Mouse (Mus musculus): ENCODE measurements at regions not wholly inside any gene's neighbourhood (a gene's known extent, or its start where the extent isn't known, plus 50 kb on each side); places are given as distances from the start of the nearest gene placed in this dataset.
A peak's percentile ranks its signal among the peaks of the same experiment; 100 is the strongest.
"Not testable (repeated sequence)": the region's sequence is repeated elsewhere in the genome, so short reads cannot be mapped to it uniquely, and the experiment has no call there.

DNA sequence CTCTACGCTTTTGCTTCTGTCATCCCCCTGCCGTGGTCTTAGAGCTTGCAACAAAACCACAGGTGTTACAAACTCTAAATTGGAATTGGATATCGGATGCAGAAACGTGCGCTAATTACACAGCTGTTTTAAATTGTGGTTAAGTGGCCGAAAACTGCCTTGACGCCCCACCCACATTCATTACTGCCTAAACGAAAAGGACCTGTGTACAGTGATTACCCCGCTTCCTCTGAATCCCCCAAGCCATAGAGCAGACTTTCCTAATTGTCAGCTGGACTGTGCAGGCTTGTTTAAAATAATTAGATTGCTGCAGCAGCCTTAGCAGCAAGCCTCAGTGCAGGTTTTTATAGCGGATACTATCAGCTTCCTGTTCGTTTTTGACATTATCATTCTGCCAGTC is 94.7 kb downstream of the Cxxc4 start:
- DNase-seq (ENCODE audit: low spot score) = peak; percentile 27

DNA sequence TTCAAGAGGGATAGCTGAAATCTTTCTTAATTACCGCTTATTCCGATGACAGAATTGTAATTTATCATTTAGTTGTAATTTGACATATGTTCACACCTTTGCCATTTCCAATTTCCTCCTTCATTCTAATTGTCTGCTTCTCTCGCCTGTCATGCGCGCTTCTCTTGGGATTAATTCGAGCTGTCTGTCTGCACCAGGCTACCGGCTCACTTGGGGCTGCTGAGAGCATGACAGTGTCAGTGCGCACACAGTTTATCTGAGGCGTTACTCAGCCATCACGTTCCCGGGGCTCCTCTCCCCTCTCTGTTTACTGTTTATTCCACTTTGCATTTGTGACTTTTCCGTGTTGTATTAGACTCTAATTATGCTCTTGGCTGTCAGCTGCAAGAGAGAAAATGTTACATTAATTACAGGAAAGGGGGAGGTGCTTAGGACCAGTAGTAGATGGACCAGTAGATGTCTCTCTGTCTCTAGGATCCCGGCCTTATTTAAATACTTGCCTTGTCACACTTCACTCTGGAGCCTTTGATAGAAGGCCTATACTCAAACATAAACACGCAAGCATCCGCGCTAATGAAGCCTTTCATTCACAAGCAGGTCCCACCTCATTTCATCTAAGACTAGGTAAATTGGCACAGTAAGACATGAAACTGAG is 95.3 kb downstream of the Cxxc4 start:
- peak; percentile 24 for DNase-seq (ENCODE audit: low spot score)

DNA sequence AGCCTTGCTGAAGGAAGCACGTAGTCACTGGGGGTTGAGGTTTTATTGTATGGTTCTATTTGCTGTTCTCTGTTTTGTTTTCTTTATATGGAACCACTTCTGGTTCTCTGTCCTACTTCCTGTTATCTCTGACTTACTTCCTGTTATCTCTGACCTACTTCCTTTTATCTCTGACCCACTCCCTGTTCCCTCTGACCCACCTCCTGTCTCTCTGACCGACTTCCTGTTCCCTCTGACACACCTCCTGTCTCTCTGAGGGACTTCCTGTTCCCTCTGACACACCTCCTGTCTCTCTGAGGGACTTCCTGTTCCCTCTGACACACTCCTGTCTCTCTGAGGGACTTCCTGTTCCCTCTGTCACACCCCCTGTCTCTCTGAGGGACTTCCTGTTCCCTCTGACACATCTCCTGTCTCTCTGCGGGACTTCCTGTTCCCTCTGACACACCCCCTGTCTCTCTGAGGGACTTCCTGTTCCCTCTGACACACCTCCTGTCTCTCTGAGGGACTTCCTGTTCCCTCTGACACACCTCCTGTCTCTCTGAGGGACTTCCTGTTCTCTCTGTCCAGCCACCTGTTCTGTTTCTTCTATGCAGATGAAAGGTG is 102.9 kb downstream of the Cxxc4 start:
- DNase-seq (ENCODE audit: low spot score) = not testable (repeated sequence)

DNA sequence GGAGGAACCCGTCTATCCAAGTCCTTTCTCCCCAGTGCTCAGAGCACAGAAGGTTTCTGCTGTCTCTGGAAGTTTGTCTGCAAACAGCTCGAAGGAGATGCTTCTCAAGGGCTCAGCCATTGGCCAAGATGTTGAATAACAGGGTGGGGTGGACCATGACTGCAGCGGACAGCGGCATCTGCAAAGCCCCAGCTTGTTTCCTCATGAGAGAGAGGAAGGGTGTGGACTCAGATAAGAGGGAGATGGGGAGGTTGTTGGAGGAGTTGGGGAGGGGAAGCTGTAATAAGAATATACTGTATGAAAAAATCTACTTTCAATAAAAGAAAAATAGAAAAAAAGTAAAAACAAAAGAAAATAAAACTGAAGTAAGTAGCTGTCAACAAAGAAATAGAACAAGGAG is 129.7 kb downstream of the Cxxc4 start:
- DNase-seq (ENCODE audit: low spot score) = no peak

DNA sequence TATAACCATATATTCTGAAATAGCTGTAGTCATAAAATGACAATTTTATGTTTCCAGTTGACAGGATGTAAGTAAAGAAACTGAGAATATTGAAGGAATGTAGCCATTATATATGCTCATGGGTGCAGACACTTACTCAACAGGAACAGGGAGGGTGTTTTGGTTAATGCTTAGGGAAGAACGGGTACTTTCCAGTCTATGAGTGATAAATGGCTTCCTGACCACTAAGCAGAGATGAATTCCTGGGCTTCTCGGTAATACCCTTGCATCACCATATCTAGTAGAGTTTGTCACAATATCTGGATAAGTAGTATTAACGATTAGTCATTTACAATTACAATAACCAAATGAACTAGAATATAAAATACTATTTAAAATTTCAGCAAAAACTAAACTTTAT is 130.5 kb downstream of the Cxxc4 start:
- no peak for DNase-seq (ENCODE audit: low spot score)

DNA sequence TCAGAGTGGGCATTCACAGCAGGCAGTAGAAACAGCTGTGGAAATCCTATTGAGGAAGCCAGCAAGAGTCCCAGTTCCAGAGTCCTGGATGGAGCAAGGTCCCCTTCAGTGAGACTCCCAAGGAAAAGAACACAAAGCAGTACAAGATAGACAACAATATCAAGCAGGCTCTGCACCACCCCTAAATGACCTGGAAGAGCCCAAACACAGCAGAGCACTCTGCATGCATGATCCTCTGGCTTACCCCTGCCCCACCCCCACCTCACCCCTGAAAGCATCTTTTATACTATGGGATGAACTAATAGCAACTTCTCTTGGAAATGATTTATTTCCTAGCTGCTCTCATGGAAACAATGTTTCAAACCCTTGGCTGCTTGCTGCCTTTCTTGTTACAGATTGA is 132.3 kb downstream of the Cxxc4 start:
- peak; percentile 14 for DNase-seq (ENCODE audit: low spot score)

DNA sequence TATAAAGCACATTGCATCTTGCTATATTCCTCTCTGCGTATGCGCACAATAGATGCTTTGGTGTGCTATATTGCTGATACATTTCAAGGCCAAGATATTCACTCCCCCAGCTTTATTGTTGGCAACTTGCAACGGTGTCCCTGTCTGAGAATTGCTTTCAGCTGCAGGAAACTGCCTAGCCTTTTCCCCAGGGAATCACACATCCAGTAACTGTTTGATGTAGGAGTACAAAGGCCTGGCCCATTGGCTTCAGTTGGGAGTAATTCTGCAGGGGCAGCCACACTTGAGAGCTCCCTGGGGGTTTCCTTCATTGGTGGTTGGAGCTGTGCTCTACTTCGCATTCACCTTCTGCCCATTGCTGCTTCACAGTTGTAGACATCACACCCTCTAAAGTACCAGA is 132.8 kb downstream of the Cxxc4 start:
- peak; percentile 40 for DNase-seq (ENCODE audit: low spot score)

DNA sequence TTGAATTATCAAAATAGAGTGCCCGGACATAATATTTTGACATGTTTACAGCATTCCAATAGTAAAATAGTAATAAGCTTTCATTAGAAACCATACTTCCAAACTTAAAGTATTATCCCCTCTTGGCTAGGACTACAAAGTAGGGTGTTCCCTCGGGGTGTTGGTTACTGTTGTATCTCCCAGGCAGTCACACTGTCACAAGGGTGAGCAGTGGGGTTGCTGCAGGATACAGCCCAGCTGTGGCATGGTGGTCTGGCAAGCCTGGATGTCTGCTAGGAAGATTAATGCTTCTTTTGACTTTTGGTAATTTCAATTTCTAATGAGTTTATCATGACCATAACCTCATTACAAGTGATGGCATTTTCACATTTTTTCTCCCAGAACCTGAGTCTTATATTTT is 143.3 kb downstream of the Cxxc4 start:
- DNase-seq (ENCODE audit: low spot score) = no peak

DNA sequence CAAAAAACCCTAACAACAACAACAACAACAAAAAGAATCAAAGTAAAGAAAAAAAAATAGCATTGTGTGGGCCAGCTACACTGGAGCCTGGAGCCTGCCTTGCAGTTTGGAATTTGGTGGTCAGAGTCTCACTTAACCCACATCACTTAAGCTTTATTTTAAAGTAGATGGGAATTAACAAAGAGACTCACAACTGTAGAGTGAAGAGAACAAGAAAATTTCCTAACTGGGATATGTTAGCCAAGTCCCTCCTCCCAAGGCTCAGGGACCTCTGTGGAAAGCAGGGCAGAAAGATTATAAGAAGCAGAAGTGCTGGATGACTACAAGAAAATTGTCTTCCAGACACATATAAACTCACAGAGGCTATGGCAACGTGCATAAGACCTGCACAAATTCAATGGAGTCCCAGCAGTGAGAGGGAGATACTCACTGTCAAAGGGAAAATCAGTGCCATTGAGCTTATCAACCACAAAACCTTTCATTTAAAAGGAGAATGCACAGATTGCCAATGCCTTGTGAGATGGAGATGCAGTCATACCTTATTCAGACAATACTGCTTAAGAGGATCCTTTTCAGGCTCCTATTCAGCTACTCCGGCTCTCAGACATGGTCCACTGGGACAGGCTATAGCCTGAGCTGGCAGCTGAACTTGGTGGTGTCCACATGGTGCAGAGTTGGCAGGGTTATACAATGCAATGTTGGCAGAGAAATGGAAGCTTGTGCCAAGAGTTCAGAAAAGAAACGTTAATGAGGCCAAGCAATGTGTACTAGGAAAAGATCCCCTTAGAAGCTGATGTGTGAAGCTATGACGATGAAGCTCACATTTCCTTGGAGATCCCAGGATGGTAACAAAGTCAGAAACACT is 154.4 kb downstream of the Cxxc4 start:
- DNase-seq (ENCODE audit: low spot score) = no peak

DNA sequence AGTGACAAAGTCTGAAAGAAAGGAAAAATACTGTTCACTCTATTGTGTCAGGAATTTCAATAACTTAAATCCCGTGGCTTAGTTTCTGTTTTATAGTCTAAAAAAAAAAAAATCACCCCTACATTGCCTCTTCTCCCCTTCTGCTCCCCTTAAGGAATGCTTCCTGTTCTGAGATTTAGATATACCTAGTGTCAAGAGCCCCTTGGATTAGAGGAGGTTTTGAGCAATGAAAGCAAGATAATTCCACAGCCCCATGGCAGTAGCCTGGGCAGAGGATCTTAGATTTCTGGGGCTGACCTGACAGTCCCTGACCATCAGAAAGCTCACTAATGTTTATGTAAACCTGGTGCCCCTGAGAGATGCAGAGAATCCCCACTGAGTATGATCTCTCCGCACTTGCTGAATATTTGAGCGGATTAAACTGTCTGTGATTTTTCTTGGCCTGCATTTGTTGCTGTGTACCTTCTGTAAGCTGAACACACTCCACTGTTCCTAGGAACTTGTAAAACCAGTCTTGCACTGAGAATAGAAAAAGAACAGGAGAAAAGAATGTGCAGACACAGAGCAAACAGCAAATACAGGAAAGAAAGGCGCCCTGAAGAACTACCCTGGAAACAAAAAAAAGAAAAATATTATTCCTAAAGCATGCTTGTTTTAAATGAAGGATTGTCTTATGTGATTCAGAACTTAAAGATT is 164.3 kb downstream of the Cxxc4 start:
- no peak for DNase-seq (ENCODE audit: low spot score)

DNA sequence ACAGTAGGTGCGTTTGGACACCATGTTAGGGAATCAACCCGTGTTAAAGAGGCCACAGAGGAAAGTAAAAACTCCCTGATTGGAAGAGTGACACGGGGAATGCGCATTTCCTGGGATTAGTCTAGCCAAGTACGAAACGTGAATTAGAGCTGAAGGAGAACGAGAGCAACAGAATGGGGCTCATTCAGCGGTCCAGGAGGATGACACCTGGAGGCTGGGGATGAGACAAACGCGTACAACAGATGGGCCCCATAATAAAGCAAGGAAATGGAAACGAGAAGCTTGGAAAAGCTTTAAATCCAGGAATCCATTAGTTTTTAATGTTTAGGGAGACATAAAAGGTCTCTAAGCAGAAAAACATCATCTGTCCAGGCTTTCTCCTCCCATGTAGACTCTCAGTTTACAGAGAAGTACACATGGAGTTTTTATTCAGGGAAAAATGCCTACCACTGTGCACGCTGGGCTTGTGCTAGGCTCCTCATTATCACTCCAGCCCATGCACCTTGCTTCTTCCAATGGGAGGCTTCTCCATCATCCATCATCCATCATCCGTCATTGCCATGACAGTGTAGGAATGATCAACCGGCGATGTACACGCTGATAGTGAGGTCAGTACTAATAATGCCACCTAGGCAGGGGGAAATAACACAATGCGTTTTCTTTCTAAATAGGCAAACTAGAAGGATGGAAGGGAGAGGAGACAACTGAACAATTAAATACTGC is 179.5 kb downstream of the Cxxc4 start:
- no peak for DNase-seq (ENCODE audit: low spot score)

DNA sequence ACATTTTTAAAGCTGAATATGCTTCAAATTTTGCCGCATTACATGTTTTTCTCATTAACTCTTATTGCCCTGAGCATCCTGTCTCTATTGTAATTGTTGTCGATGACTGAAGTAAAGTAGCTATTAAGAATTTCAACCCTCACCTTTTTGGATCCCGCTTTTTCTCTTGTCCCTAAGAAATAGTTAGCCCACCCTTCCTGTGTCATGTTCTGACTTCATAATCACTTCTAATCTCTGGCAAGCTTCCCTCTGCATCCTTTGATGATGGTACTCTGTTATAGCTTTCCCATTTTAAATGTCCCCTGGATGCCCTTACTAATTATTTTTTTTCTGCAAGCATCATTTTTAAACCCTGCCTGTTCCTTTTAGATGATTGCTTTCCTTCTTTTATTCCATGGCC is 191.3 kb downstream of the Cxxc4 start:
- no peak for DNase-seq (ENCODE audit: low spot score)

DNA sequence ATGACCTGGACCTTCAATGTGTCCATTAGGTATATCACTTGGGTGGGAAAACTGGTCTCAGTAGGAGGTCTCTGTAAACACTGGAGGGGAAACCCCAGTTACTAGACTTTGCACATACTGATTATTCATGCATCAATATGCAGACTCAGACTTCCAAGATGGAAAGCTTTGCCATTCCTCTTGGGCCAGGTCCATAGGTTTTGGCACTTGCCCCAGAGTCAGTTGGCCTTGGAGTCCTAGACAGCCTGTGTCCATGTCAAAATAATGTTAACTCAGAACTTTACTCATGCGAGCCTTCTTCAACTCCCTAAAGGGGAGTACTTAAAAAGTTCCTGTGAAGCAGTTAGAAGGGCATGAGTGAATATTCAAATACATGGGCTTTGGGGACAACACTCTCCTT is 230.3 kb downstream of the Cxxc4 start:
- no peak for DNase-seq (ENCODE audit: low spot score)

DNA sequence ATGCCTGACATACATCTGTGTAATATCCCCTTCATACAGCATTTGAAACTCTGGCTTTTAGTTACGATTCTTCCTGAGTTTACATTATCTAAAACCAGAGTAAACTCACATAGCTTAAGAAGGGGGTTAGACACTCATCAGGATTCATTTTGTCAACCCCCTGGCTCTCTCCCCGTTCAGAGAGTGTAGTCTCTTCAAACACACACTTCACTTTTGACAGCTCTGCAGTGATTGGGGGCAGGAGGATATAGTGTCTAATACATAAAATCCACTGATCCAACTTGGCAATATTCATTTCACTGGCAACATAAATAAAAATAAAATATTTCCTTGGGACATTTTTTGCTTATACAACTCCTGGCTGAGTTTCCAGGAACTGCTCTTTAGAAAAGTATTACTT is 251.0 kb downstream of the Cxxc4 start:
- DNase-seq (ENCODE audit: low spot score) = no peak

DNA sequence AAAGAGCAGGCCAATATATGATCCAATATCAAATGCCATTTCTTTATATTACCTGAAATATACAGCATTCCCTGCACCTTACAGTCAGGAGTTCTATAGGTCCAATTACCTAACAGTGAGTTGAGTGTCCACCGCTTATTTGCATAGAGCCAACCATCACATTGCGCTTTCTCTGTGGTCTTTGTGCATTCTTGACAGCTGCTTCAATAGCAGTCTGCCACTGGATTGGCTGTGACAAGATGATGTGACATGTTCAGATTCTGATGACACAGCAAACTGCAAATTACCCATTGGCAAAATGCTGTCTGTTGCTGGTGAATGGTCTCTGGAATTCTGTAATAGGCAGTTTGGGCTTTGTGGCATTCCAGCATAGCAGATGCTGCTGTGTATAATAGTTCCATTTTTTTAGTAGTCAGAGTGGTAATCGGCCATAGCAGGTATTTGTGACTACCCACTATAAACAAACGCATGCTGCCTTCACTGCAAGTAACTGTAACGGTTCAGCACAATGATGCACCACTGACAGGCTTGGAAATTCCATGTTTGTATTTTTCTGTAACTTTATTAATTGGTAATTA is 253.8 kb downstream of the Cxxc4 start:
- DNase-seq (ENCODE audit: low spot score) = no peak

DNA sequence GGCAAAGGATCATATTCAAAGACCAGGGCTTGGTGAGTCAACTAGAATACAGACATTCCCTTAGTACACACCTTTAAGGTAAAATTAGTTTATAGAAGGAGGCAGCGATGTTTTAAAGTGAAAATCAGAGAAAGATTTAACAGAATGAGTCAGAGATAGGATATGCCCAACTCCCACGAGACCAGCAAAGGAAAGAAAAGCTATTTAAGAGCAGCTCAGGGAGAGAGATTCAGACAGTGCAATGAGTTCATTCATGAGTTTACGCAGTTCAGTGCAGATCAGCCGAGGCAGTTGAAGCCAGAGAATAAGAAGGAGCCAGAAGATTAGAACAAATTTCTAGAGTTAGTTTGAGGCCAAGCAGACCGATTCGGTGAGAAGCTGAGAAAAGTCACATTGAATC is 273.4 kb downstream of the Cxxc4 start:
- no peak for DNase-seq (ENCODE audit: low spot score)

DNA sequence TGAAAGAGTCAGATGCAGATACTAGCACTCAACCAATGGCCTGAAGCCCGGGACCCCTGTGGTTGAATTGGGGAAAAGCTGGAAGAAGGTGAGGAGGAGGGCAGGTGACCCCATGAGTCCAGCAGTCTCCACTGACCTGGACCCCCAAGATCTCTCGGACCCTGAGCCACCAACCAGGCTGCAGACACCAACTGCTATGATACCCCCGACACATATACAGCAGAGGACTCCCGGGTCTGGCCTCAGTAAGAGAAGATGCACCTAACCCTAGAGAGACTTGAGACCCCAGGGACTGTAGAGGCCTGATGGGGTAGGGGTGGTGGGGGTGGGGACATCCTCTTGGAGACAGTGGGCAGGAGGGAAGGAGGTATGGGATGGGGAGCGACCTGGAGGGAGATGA is 289.5 kb downstream of the Cxxc4 start:
- DNase-seq (ENCODE audit: low spot score) = no peak

DNA sequence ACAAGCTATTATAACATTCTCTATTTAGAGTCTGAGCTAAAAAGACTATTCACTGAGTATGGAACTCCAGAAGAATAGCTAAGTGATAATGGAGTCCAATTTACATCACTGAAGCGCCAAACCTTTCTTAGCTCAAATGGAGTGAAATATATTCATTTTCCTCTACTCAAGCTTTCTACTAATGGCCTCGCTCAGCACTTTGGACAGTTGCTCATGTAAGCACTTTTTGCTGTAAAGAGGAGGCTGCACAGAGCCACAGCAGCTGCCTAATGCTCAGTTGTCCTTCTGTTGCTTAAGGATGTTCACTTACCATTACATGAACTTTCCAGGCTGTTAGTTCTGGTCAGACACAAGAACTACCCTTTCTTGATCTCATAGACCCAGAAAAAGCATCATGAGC is 268.7 kb upstream of the Tacr3 start:
- DNase-seq (ENCODE audit: low spot score) = no peak

DNA sequence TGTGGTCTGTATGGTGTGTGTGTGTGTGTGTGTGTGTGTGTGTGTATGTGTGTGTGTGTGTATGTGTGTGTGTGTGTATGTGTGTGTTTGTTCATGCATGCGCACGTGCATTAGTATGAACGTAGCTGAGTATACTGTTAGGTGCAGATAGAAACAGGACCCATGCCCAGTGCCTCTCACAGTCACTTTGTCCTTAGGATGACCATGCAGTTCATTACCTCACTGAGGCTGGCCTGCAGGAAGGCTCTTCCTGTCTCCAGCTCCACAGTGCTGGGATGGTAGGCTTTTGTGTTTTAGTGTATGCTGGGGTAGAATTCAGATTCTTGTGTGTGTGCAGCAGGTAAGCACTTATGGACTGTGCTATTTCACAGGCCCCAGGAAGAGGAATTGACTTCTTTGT is 250.0 kb upstream of the Tacr3 start:
- no peak for DNase-seq (ENCODE audit: low spot score)

DNA sequence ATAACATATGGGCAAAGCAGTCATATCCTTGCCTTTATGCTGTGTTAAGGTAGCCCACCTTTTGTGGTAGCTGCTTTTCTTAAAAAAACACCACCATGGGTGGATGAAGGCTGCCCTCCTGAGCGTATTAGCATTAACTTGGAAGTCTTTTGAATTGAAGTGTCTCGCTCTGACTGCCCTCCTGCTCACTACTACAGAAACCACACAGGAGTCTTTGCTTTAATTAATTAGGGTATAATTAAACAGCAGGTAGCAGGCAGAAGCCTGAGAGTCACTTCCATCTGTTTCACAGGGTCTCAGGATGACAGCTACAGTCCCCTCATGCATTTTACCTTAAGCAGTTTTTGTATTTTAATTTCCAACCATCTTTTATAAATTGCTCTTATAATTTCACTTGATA is 240.2 kb upstream of the Tacr3 start:
- no peak for DNase-seq (ENCODE audit: low spot score)

DNA sequence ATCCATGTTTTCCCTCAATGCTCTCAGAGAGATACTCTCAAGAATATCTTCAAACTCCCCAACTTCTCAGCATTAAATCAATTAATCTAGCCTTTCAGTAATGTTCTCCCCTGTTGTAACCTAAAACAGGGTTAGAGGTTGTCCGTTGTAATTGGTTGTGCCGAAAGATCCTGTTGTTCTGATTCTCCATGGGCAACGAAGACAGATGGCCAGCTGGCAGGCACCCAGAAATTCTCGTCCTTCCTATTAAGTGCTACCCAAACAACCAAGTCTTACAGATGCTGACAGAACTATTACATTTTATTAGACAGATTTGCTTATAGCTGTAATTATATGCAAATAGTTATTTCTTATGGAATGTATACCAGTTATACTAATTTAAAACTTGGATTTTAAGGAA is 225.9 kb upstream of the Tacr3 start:
- no peak for DNase-seq (ENCODE audit: low spot score)

DNA sequence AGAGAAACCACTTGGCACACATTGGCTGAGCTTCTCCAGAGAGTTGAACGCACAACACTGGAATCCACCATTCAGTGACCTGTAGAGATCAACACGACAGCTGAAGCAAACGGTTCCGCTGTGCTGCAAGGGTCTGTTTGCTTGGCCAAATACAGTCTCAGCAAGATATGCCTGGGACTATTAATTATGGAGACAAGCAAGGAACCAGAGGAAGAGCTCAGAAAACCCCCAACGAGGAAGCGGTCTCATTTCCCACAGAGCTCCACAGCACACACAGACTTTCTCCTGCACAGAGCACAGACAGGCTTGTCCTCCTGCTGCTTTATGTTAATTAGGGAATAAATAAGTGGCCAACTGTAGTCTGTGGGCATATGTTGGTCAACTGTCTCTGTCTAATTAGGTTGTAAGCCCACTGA is 223.4 kb upstream of the Tacr3 start:
- DNase-seq (ENCODE audit: low spot score) = peak; percentile 13

Measured in embryo, embryonic 10.5 days (tissue).